Mouse (Mus musculus) B cell, adult 62 days (primary cell): ENCODE results near the gene Olfr463. TPM values are rescaled to one million over a fixed set of nuclear protein-coding genes. Genes with fewer than 3 reads are reported as not detected.

Source experiments
- total RNA-seq: library from RNA; stranded (reverse); gene quantifications from 4 replicates; pipeline ENCODE4 v1.2.4, GENCODE M21; 2023

Olfr463 gene
- not detected in 4 replicates for total RNA-seq

GRCm38 (mm10) chr11:87897287-87897686, at the start of gene Olfr463:
TSS of gene Olfr463 (minus strand) at chr11:87897387.

GRCm38 (mm10) chr11:87920966-87921365, 23.8 kb upstream of the Olfr463 start, which contains the start of gene Olfr464:
TSS of gene Olfr464 (minus strand) at chr11:87920967.

DNA sequence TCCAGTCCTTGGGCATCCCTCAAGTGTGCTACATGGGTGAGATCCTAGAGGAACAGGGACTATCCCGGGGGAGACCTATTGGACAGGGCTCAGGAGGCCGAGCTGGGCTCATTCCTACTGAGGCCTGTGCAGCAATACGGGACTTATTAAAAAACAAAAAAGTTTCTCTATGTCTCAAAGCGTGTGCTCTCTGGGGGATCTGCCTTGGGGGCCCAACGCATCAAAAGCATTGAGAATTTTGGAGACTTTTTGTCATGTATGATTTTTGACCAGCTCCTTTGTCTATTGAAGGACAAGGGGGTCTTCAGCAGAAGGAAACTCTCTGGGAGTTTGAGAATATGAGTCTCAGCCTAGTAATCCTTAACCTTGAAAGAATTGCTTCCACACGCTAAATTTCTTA, 5.0 kb downstream of the Olfr463 start, which contains the start of gene Olfr462:
Olfr462 (minus strand) TSS at position 101 of the 400 bp plus-strand sequence.

GRCm38 (mm10) chr11:87875436-87875835, 21.8 kb downstream of the Olfr463 start, which contains the start of gene Epx:
TSS of gene Epx (minus strand) at chr11:87875536.

GRCm38 (mm10) chr11:87852690-87853596, 44.2 kb downstream of the Olfr463 start, which contains the start of gene Mks1:
TSS of gene Mks1 (plus strand) at chr11:87853215.

Other genes with a start within 250 kb of the Olfr463 start
- gene Rnf43, start 234.7 kb downstream of the Olfr463 start, total RNA-seq: 5.7 to 9.3 TPM (median 6.0 TPM) in 4 replicates
- 129 to 138 TPM (median 134 TPM) in 4 replicates for gene Supt4a, start 159.8 kb downstream of the Olfr463 start, total RNA-seq
- gene Tspoap1, start 136.8 kb downstream of the Olfr463 start, total RNA-seq: 10.0 to 14.4 TPM (median 11.1 TPM) in 4 replicates
- 0.54 to 1.1 TPM in 2 of 4 replicates, not detected in the others for gene Mpo, start 103.8 kb downstream of the Olfr463 start, total RNA-seq
- not detected in 4 replicates for gene Lpo, start 69.1 kb downstream of the Olfr463 start, total RNA-seq
- gene Mks1, start 44.2 kb downstream of the Olfr463 start, total RNA-seq: 15.6 to 18.2 TPM (median 16.7 TPM) in 4 replicates
- not detected in 4 replicates for gene Epx, start 21.9 kb downstream of the Olfr463 start, total RNA-seq
- not detected in 4 replicates for gene Olfr462, start 5.1 kb downstream of the Olfr463 start, total RNA-seq
- gene Olfr464, start 23.6 kb upstream of the Olfr463 start, total RNA-seq: not detected in 4 replicates
- gene Dynll2, start 90.1 kb upstream of the Olfr463 start, total RNA-seq: 11.3 to 13.6 TPM (median 12.1 TPM) in 4 replicates
- gene Srsf1, start 150.0 kb upstream of the Olfr463 start, total RNA-seq: 318 to 366 TPM (median 354 TPM) in 4 replicates
- 70.3 to 73.4 TPM (median 71.7 TPM) in 4 replicates for gene Vezf1, start 170.9 kb upstream of the Olfr463 start, total RNA-seq
- gene Cuedc1, start 200.7 kb upstream of the Olfr463 start, total RNA-seq: 5.0 to 9.4 TPM (median 6.8 TPM) in 4 replicates